Mouse (Mus musculus): ENCODE data around the gene Cited4. TPM values are rescaled to one million over a fixed set of nuclear protein-coding genes. Genes with fewer than 3 reads are reported as not detected.
A peak's percentile ranks its signal among the peaks of the same experiment; 100 is the strongest.

Cited4 gene
- polyA plus RNA-seq, 1 experiment from 2014 or later: 1.5 TPM

DNA sequence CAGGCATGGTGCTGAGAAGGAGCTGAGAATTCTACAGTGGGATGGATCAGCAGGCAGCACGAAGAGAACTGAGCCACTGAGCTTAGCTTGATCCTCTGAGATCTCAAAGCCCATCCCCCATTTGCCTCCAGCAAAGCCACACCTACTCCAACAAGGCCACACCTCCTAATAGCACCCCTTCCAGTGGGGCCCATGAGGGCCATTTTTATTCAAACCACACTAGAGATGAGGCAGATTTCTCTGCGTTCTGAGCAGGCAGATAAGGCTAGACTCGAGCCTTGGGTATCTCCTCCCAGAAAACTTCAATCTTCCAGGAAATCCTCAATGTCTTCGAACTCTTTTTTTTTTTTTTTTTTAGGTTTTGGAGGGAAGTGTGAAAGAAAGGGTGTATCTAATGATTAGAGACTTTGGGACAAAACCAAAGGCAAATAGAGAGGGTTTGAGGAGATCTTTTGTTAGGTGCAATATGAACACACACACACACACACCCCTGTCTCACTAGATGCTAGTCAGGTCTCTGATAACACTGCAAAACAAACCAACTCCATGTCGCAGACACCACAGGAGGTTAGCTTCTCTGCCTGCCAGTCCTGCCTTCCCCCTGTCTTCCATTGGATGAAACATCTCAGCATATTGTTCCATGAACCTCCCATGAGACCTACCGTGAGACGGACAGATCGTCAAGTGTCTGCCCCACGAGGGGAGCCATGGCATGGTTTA lies 17.1 kb downstream of the Cited4 start:
- H3K27me3 ChIP-seq: no peaks in the 10 kb centered on the region
- H3K9me3 ChIP-seq: no peaks in the 10 kb centered on the region
- no peak overlapping the region for H3K4me2 ChIP-seq
- no peaks in the 10 kb centered on the region for H3K36me3 ChIP-seq
- no peak overlapping the region for H3K4me3 ChIP-seq
- no peak overlapping the region for H3K9ac ChIP-seq
- no peak overlapping the region for H3K27ac ChIP-seq (replicated peaks)
- no peaks in the 10 kb centered on the region for H3K4me1 ChIP-seq (replicated peaks)
- no peak for ATAC-seq (ENCODE audit: low FRiP score, low read depth)
- 47% methylated on average over 9 of the region's 9 CpGs for WGBS

DNA sequence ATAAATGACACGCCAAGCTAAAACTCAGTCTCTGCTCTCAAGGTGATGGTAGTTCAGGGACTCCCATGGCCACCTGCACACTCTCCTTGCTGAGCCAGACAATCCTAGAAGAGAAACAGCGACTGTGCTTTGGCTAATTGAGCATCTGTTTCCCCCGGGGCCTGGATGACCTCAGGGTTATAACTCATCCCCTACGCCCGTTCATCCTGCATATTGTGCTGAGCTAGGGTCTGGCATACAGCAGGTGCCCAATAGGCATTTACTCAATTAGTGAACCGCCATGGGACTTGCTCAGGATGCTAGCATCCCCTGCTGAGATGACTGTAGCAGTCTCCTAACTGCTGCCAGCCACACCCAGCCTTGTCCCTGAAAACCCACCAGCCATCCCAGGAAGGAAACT lies 20.9 kb downstream of the Cited4 start:
- Histone ChIP-seq H3K9ac (no peak overlapping the region), H3K36me3 (no peaks in the 10 kb centered on the region), H3K27ac (replicated peaks) (no peak overlapping the region), H3K4me3 (no peak overlapping the region), H3K27me3 (no peaks in the 10 kb centered on the region), H3K9me3 (no peaks in the 10 kb centered on the region), H3K4me1 (replicated peaks) (no peaks in the 10 kb centered on the region), H3K4me2 (no peak overlapping the region)
- 29% methylated on average over 6 of the region's 6 CpGs for WGBS
- ATAC-seq (ENCODE audit: low FRiP score, low read depth): no peak

DNA sequence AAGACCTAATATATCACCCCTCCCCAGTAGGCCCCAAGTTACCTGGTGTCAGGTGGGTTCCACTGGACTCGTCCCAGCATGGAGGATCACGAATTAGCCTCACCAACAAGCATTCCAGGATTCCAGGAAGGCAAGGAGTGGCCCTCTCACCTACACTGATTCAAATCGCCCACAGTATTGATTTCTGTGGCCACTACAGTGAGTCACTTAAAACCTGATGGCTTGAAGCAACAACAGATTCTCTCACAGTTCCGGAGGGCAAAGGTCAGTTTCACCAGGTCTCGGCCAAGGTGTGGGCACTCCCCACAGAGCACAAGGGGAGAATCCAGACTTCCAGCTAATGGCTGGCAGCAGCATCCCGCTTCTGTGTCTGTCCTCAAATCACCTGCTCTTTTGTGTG lies 22.9 kb downstream of the Cited4 start:
- WGBS: 79% methylated on average over 6 of the region's 6 CpGs
- no peak for ATAC-seq (ENCODE audit: low FRiP score, low read depth)

DNA sequence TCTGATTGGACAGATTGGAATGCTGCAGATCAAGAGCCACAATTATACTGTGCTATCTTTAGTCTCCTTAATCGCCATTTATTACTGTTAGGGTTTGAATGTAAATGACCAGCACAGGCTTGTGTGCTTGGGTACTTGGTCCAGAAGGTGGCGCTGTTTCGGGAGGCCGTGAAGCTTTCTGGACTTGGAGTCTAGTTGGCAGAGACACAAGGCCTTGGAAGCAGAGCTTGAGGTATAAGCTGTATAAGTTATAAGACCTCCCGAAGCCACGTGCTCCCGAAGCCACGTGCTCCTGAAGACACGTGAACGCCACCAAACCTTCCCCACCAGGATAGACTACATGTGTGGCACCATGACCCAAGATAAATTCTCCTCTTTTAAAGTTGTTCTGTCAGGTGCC lies 26.3 kb downstream of the Cited4 start:
- Histone ChIP-seq H3K4me3 (no peak overlapping the region), H3K9me3 (no peaks in the 10 kb centered on the region), H3K27me3 (0 out of 2 replicates have a peak, but pooled peaks cover 3% of the 10 kb centered on the region), H3K4me1 (replicated peaks) (no peaks in the 10 kb centered on the region), H3K4me2 (no peak overlapping the region), H3K27ac (replicated peaks) (no peak overlapping the region), H3K9ac (no peak overlapping the region), H3K36me3 (no peaks in the 10 kb centered on the region)
- ATAC-seq (ENCODE audit: low FRiP score, low read depth): no peak
- WGBS: 43% methylated on average over 10 of the region's 10 CpGs

More for the DNA sequence above, 22.9 kb downstream of the Cited4 start:
- Histone ChIP-seq H3K4me3 (no peak overlapping the region), H3K9me3 (no peaks in the 10 kb centered on the region), H3K36me3 (no peaks in the 10 kb centered on the region), H3K27ac (replicated peaks) (no peak overlapping the region), H3K4me2 (no peak overlapping the region), H3K9ac (no peak overlapping the region), H3K4me1 (replicated peaks) (no peaks in the 10 kb centered on the region), H3K27me3 (no peaks in the 10 kb centered on the region)

DNA sequence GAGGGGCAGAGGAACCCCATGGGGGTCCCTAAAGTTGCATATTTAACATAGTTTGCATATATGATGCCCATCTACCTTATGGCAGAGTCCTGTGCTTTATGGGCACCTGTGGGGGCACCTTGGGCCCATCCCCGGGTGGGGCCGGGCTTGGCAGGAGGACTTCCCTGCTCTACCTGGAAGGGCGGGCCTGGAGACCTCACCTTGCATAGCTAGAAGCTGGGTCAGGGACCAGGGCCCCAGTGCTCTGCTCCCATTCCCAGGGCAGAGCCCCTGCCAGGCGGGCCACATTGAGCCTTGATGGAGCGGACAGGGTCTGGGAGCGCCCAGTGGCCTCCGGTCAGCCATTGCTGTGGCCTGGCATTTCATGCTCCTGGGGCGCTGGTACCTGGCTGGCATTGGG lies 31.0 kb downstream of the Cited4 start:
- Histone ChIP-seq H3K4me2 (no peak overlapping the region), H3K36me3 (no peaks in the 10 kb centered on the region), H3K4me3 (no peak overlapping the region), H3K27me3 (peaks cover 17% of the 10 kb centered on the region), H3K9ac (no peak overlapping the region), H3K4me1 (replicated peaks) (no peaks in the 10 kb centered on the region), H3K27ac (replicated peaks) (no peak overlapping the region), H3K9me3 (no peaks in the 10 kb centered on the region)
- no peak for ATAC-seq (ENCODE audit: low FRiP score, low read depth)
- 93% methylated on average over 8 of the region's 8 CpGs for WGBS

DNA sequence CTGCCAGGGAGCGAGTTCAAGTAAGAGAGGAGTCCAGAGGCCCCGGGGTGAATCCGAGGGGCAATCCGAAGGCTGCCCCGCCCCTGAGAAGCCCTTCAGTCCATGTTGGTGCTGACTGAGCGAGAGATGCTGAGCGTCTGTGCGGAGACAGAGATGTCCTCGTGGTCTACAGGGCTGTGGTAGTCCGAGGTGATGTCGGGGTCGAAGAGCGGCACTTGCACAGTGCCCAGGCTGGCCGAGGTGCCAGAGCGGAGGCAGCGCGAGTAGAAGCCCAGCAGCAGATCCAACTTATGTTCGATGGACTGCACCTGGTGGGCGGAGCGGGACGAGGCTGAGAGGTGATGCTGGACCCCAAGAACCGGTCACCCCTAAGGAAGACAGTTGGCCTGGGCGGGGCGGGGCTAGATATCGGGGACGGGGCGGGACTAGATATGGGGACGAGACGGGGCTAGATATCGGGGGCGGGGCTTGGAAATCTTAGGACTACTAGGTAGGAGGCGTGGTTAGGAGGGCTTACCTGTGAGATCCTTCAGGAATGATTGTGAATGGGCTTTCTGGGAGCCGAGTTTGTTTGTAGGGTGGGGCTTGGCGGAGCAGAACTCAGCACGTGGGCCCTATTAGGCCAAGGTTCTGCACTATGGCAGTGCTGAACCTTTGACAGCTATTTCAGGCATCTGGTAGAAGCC lies 31.6 kb downstream of the Cited4 start:
- Histone ChIP-seq H3K4me1 (replicated peaks) (no peaks in the 10 kb centered on the region), H3K9ac (no peak overlapping the region), H3K4me3 (no peak overlapping the region), H3K9me3 (no peaks in the 10 kb centered on the region), H3K4me2 (peak overlapping the region; percentile 26; the same call in 1 of the 2 replicates), H3K27me3 (peaks cover 17% of the 10 kb centered on the region), H3K36me3 (no peaks in the 10 kb centered on the region), H3K27ac (replicated peaks) (no peak overlapping the region)
- 17% methylated on average over 35 of the region's 35 CpGs for WGBS
- 0 out of 2 replicates have a peak, but pooled peaks have one; percentile 5 for ATAC-seq (ENCODE audit: low FRiP score, low read depth)

DNA sequence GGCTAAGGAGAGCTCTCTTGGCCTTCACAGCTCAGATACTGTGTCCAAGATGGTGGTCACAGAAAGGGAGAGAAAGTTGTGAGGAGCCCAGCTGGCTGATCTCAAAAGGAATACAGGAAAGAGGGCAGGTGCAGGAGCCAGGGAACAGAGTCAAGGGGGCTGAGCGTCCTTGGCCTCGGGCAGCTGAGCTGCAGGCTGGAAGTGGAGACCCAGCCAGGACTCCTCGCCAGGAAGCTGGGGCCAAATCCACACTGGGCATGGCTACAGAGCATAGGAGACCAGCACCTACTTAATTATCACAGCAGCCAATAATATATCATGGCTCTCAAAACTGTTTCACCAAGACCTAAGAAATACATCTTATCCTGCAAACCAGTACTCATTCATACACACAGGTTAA lies 34.8 kb downstream of the Cited4 start:
- Histone ChIP-seq H3K36me3 (no peaks in the 10 kb centered on the region), H3K27me3 (peaks cover 17% of the 10 kb centered on the region), H3K27ac (replicated peaks) (no peak overlapping the region), H3K9ac (no peak overlapping the region), H3K4me2 (no peak overlapping the region), H3K4me3 (no peak overlapping the region), H3K4me1 (replicated peaks) (no peaks in the 10 kb centered on the region), H3K9me3 (no peaks in the 10 kb centered on the region)
- no peak for ATAC-seq (ENCODE audit: low FRiP score, low read depth)
- WGBS: 77% methylated on average over 3 of the region's 3 CpGs

DNA sequence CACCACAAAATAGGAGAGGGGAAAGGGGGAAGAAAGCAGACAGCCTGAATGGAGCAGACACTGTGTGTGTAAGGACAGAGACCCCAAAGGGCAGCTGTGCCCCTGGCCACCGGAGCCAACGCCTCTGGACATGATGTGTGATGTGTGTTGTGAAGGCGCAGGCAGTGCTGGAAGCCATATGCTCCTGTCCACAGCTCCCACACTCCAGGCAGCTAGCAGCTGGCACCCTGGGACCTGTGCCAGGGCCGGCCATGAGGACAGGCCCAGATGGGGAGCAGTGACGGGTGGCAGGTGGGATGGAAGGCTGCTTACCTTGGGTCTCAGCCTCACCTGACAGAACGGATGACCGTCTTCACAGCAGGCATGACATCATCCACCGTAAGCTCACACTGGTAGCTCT lies 35.7 kb downstream of the Cited4 start:
- no peaks in the 10 kb centered on the region for H3K4me1 ChIP-seq (replicated peaks)
- no peak for ATAC-seq (ENCODE audit: low FRiP score, low read depth)

DNA sequence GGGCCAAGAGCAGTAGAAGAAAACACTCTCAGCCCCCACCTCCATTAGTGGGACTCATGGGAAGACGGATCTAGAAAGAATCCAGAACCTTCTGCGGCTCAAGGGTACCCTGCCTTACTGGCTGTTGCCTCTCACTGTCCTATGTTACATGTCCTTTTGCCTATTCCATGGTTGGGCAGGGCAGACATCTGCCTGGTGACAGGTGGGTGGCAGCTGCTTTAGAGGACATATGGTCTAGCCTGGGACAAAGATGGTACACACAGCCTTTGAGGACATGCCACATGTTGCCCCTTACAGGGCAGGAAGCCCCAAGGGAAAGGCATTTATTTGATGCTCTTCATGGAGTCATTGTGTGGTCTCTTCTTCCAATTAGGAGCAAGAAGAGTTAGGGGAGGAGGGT lies 36.1 kb downstream of the Cited4 start:
- WGBS: 94% methylated on average over 2 of the region's 2 CpGs
- no peak overlapping the region for H3K27ac ChIP-seq (replicated peaks)

More for the DNA sequence above, 35.7 kb downstream of the Cited4 start:
- Histone ChIP-seq H3K36me3 (no peaks in the 10 kb centered on the region), H3K9me3 (no peaks in the 10 kb centered on the region), H3K4me2 (no peak overlapping the region), H3K4me3 (no peak overlapping the region), H3K27me3 (peaks cover 17% of the 10 kb centered on the region), H3K27ac (replicated peaks) (no peak overlapping the region), H3K9ac (no peak overlapping the region)
- 60% methylated on average over 8 of the region's 8 CpGs for WGBS

DNA sequence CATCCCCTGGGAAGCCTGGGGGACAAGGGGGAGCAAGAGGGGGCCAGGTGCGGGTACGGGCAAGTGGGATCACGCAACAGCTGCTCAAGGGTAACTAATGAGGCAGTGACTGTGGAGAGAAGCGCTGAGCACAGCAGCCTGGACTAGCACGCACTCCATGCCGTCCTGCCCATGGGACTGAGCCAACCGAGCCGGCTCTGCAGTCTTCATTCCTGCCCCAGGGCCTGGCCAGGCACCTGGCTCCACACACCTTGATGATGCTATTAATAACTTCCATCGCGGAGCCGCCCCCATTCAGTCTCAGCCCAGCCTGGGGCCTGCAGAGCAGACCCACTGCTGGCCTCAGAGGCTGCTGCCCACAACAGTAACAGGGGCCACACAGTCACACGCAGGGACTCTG lies 45.9 kb downstream of the Cited4 start:
- 60% methylated on average over 12 of the region's 12 CpGs for WGBS
- 0 out of 2 replicates have a peak, but pooled peaks cover 5% of the 10 kb centered on the region for H3K27me3 ChIP-seq
- no peaks in the 10 kb centered on the region for H3K9me3 ChIP-seq
- H3K9ac ChIP-seq: no peak overlapping the region
- H3K36me3 ChIP-seq: no peaks in the 10 kb centered on the region
- no peak overlapping the region for H3K4me2 ChIP-seq
- no peak overlapping the region for H3K27ac ChIP-seq (replicated peaks)
- ATAC-seq (ENCODE audit: low FRiP score, low read depth): no peak
- H3K4me3 ChIP-seq: no peak overlapping the region
- H3K4me1 ChIP-seq (replicated peaks): peaks cover 32% of the 10 kb centered on the region

More for the DNA sequence above, 36.1 kb downstream of the Cited4 start:
- Histone ChIP-seq H3K27me3 (peaks cover 16% of the 10 kb centered on the region), H3K4me1 (replicated peaks) (no peaks in the 10 kb centered on the region), H3K9me3 (no peaks in the 10 kb centered on the region), H3K9ac (no peak overlapping the region), H3K36me3 (no peaks in the 10 kb centered on the region), H3K4me2 (no peak overlapping the region), H3K4me3 (no peak overlapping the region)
- no peak for ATAC-seq (ENCODE audit: low FRiP score, low read depth)

DNA sequence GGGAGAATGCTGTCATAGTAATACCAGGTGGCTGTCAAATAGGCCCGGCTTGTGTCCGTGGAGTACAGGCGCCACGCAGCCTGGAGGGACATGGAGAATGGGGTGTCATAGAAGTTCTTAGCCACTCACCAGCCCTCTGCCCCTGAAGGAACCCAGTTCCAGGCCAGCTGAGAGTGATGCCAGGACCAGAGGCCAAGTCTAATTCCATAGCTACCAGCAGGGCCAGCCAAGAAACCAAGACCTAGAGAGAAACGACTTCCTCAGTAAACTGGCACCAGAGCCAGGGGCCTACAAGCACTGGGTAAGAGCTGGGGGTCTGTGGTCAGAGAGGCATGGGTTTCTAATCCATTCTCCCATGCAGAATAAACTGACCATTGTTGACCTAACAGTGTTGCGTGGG lies 46.6 kb downstream of the Cited4 start:
- Histone ChIP-seq H3K9me3 (no peaks in the 10 kb centered on the region), H3K4me3 (no peak overlapping the region), H3K4me1 (replicated peaks) (peaks cover 32% of the 10 kb centered on the region), H3K36me3 (no peaks in the 10 kb centered on the region), H3K27me3 (0 out of 2 replicates have a peak, but pooled peaks cover 5% of the 10 kb centered on the region), H3K4me2 (no peak overlapping the region), H3K27ac (replicated peaks) (no peak overlapping the region), H3K9ac (no peak overlapping the region)
- ATAC-seq (ENCODE audit: low FRiP score, low read depth): no peak
- WGBS: 87% methylated on average over 6 of the region's 6 CpGs

DNA sequence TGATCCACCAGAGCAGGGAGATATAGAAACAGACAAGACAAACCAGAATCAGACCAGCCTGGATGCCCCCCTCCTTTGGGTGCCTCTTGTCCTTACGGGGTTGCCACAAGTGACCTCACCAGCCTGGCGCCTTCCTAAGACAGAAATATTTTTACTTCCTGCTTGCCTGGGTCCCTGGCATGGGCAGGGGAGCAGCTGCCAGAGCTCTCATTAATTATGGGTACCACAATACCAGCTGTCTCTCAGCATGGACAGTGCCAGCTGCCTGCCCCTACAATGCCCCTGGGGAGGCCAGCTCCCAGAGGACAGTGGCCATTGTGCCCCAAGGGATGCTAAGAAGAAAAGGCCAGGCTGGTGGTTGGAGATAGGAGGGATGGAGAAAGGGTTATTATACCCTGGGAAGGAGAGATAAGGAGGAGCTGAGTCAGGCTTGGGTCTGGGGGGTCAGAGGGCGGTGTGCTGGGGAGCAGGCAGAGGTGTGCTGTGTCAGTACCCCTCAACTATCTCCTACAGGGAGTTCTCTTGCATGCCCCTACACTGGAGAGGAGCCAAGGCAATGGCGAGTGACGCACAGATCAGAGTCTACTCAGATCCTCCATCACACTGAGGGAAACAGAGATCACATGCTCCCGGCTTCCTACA lies 47.6 kb downstream of the Cited4 start:
- H3K27me3 ChIP-seq: 0 out of 2 replicates have a peak, but pooled peaks cover 5% of the 10 kb centered on the region
- WGBS: 58% methylated on average over 6 of the region's 6 CpGs
- no peak overlapping the region for H3K9ac ChIP-seq
- no peak overlapping the region for H3K4me3 ChIP-seq
- no peak for ATAC-seq (ENCODE audit: low FRiP score, low read depth)
- peaks cover 32% of the 10 kb centered on the region for H3K4me1 ChIP-seq (replicated peaks)
- H3K27ac ChIP-seq (replicated peaks): no peak overlapping the region
- H3K36me3 ChIP-seq: no peaks in the 10 kb centered on the region
- H3K9me3 ChIP-seq: no peaks in the 10 kb centered on the region
- no peak overlapping the region for H3K4me2 ChIP-seq

Measured in hindbrain, embryonic 15.5 days (tissue).